Mouse (Mus musculus) forebrain, embryonic 16.5 days (tissue): ENCODE measurements at regions not wholly inside any gene's neighbourhood (a gene's known extent, or its start where the extent isn't known, plus 50 kb on each side); places are given as distances from the start of the nearest gene placed in this dataset.

Experiments
- ATAC-seq: fragments of 200-750 bp; cut with Nextera tagmentation; 2 replicates; pipeline ENCODE4 v1.8.0; 2017; ENCODE audit warnings: mild to moderate bottlenecking, moderate library complexity
- H3K27ac ChIP-seq: fragments of 300-500 bp; sonication (generic); 2 replicates; pipeline ENCODE4 v1.5.1; 2014; ENCODE audit warnings: low read length, control low read depth
- H3K27me3 ChIP-seq: fragments of 300-500 bp; sonication (generic); replicated peaks from 2 replicates; pipeline ENCODE4 v1.6.1; 2014; ENCODE audit warnings: low read length; ENCODE audit not compliant: control insufficient read depth, insufficient read depth
- H3K36me3 ChIP-seq: fragments of 300-500 bp; sonication (generic); 2 replicates; pipeline ENCODE4 v1.6.1; 2014; ENCODE audit not compliant: control insufficient read depth, insufficient read depth
- H3K4me1 ChIP-seq: fragments of 300-500 bp; sonication (generic); replicated peaks from 2 replicates; pipeline ENCODE4 v1.6.1; 2014; ENCODE audit warnings: low read length; ENCODE audit not compliant: control insufficient read depth, insufficient read depth
- H3K4me2 ChIP-seq: fragments of 300-500 bp; sonication (generic); 2 replicates; pipeline ENCODE4 v1.6.1; 2014; ENCODE audit warnings: mild to moderate bottlenecking, low read length, control low read depth
- H3K4me3 ChIP-seq: fragments of 300-500 bp; sonication (generic); replicated peaks from 2 replicates; pipeline ENCODE4 v1.5.1; 2014; ENCODE audit warnings: mild to moderate bottlenecking, low read length, control low read depth
- H3K9ac ChIP-seq: fragments of 300-500 bp; sonication (generic); replicated peaks from 2 replicates; pipeline ENCODE4 v1.6.1; 2014; ENCODE audit warnings: low read depth, low read length, control low read depth
- H3K9me3 ChIP-seq: fragments of 300-500 bp; sonication (generic); 2 replicates; pipeline ENCODE4 v1.6.1; 2016; ENCODE audit warnings: low read length; ENCODE audit not compliant: control insufficient read depth
- WGBS: fragments of 180-500 bp; shearing (Covaris S2); extraction: QIAGEN DNeasy Blood & Tissue Kit; methylation state at CpG from one replicate; pipeline ENCODE4 v1.1.7; 2014; 5-methylcytosine and 5-hydroxymethylcytosine counted together

GRCm38 (mm10) chr9:74476830-74477229 lies 366.7 kb downstream of the Wdr72 start:
- no peak overlapping the region for H3K27ac ChIP-seq
- no peak overlapping the region for H3K9ac ChIP-seq
- no peak for ATAC-seq
- H3K36me3 ChIP-seq = no peaks in the 10 kb centered on the region
- H3K27me3 ChIP-seq = no peaks in the 10 kb centered on the region
- H3K4me1 ChIP-seq = no peaks in the 10 kb centered on the region
- no peaks in the 10 kb centered on the region for H3K9me3 ChIP-seq
- H3K4me3 ChIP-seq = no peak overlapping the region
- no peak overlapping the region for H3K4me2 ChIP-seq
- 59% methylated on average over 2 of the region's 2 CpGs for WGBS

- H3K27me3 ChIP-seq = no peaks in the 10 kb centered on the region
- no peaks in the 10 kb centered on the region for H3K36me3 ChIP-seq
- H3K9ac ChIP-seq = no peak overlapping the region
- H3K4me2 ChIP-seq = no peak overlapping the region
- WGBS = 83% methylated on average over 8 of the region's 8 CpGs
- no peak for ATAC-seq
- no peak overlapping the region for H3K27ac ChIP-seq
- H3K4me3 ChIP-seq = no peak overlapping the region
- no peaks in the 10 kb centered on the region for H3K9me3 ChIP-seq
- H3K4me1 ChIP-seq = no peaks in the 10 kb centered on the region
These were observed 369.1 kb downstream of the Wdr72 start for GRCm38 (mm10) chr9:74479273-74479672.

DNA sequence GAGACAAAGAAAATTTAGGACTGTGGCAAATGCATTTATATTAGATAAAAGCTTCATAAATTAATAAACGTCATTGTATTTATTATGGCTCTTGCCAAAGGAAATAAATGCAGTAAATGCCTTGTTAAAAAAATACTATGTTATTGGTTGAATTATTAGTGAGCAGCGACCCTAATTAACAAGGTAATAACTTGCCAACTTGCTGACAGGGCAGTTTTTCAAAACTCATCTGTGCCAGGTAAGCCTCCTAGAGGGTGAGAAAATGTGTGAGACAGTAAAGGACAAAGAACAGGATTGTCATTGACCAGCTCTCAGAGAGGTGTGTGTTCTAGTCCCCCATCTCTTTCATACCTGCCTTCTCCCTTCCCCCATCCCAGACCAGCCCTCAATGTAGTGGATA lies 347.8 kb upstream of the Onecut1 start:
- H3K4me3 ChIP-seq = no peak overlapping the region
- WGBS = 79% methylated on average over 2 of the region's 2 CpGs
- no peak overlapping the region for H3K4me2 ChIP-seq
- H3K27ac ChIP-seq = no peak overlapping the region
- no peaks in the 10 kb centered on the region for H3K4me1 ChIP-seq
- ATAC-seq = no peak
- no peaks in the 10 kb centered on the region for H3K36me3 ChIP-seq
- H3K27me3 ChIP-seq = no peaks in the 10 kb centered on the region
- H3K9ac ChIP-seq = no peak overlapping the region
- no peaks in the 10 kb centered on the region for H3K9me3 ChIP-seq

- H3K36me3 ChIP-seq = no peaks in the 10 kb centered on the region
- WGBS = 88% methylated on average over 3 of the region's 3 CpGs
- no peak overlapping the region for H3K4me3 ChIP-seq
- ATAC-seq = no peak
- H3K4me1 ChIP-seq = peaks cover 7% of the 10 kb centered on the region; the same call in 1 of the 2 replicates
- H3K27me3 ChIP-seq = no peaks in the 10 kb centered on the region
- no peak overlapping the region for H3K9ac ChIP-seq
- no peak overlapping the region for H3K4me2 ChIP-seq
- no peak overlapping the region for H3K27ac ChIP-seq
- H3K9me3 ChIP-seq = no peaks in the 10 kb centered on the region
These were observed 333.2 kb upstream of the Onecut1 start for GRCm38 (mm10) chr9:74528550-74528949.

DNA sequence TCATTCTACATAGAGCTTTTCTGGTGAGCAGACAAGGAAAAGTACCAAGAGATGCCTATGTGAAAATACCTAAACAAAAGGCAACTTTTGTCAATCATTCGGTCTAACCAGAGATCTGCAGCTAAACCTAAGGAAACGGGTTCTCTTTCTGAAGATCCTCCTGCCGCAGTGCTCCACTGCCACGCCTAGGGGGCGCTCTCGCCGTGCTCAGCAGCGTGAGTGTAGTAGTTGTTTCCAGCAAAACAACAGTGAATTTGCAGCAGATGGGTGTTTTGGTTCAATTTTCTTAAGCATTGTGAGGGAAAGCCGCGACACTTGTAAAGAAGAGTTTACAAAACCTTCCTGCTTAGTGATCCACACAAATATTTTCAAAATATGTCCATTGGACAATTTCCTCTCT lies 331.4 kb upstream of the Onecut1 start:
- peak; percentile 83 for ATAC-seq
- 7% methylated on average over 10 of the region's 10 CpGs for WGBS
- peak overlapping the region; percentile 49 for H3K4me2 ChIP-seq
- H3K4me3 ChIP-seq = 0 out of 2 replicates have a peak overlapping the region, but pooled peaks have one; percentile 6
- no peaks in the 10 kb centered on the region for H3K36me3 ChIP-seq
- peaks cover 7% of the 10 kb centered on the region; the same call in 1 of the 2 replicates for H3K4me1 ChIP-seq
- H3K27me3 ChIP-seq = no peaks in the 10 kb centered on the region
- H3K9ac ChIP-seq = no peak overlapping the region
- H3K27ac ChIP-seq = no peak overlapping the region
- no peaks in the 10 kb centered on the region for H3K9me3 ChIP-seq

DNA sequence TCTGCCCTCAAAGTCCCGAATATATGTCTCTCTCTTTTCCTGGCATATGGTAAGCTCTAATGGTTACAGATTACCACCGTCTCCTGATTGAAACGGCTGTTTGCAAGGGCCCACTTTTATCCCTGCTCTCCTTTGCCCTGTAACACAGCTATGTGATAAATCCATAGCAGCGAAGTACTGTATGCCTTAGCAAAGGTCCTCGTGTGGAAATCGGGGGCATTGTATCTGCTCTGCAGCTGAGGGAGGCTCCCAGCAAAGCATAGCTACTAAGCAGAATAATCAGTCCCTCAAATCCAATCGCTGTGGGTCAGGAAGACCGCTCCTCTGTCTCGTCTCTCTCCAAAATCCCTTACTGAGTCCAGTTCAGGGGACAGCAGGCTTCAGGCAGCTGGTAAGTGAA lies 331.0 kb upstream of the Onecut1 start:
- Histone ChIP-seq H3K4me2 (peak overlapping the region; percentile 49), H3K9me3 (no peaks in the 10 kb centered on the region), H3K36me3 (no peaks in the 10 kb centered on the region), H3K9ac (0 out of 2 replicates have a peak overlapping the region, but pooled peaks have one; percentile 29), H3K4me1 (peaks cover 7% of the 10 kb centered on the region; the same call in 1 of the 2 replicates), H3K27me3 (no peaks in the 10 kb centered on the region), H3K4me3 (0 out of 2 replicates have a peak overlapping the region, but pooled peaks have one; percentile 6), H3K27ac (no peak overlapping the region)
- 39% methylated on average over 9 of the region's 9 CpGs for WGBS
- peak; percentile 75 for ATAC-seq

- 13% methylated on average over 3 of the region's 3 CpGs for WGBS
- ATAC-seq = no peak
These were observed 329.7 kb upstream of the Onecut1 start for GRCm38 (mm10) chr9:74531986-74532385.

GRCm38 (mm10) chr9:74534976-74535375 lies 326.7 kb upstream of the Onecut1 start:
- ATAC-seq = no peak
- no peaks in the 10 kb centered on the region for H3K27me3 ChIP-seq
- H3K9me3 ChIP-seq = no peaks in the 10 kb centered on the region
- H3K4me1 ChIP-seq = peaks cover 7% of the 10 kb centered on the region; the same call in 1 of the 2 replicates
- WGBS = 83% methylated on average over 5 of the region's 5 CpGs
- H3K9ac ChIP-seq = no peak overlapping the region
- H3K4me3 ChIP-seq = no peak overlapping the region
- H3K4me2 ChIP-seq = no peak overlapping the region
- no peak overlapping the region for H3K27ac ChIP-seq
- H3K36me3 ChIP-seq = no peaks in the 10 kb centered on the region

More at GRCm38 (mm10) chr9:74531986-74532385, 329.7 kb upstream of the Onecut1 start:
- no peak overlapping the region for H3K9ac ChIP-seq
- H3K4me2 ChIP-seq = no peak overlapping the region
- no peaks in the 10 kb centered on the region for H3K9me3 ChIP-seq
- H3K27me3 ChIP-seq = no peaks in the 10 kb centered on the region
- no peaks in the 10 kb centered on the region for H3K36me3 ChIP-seq
- no peak overlapping the region for H3K4me3 ChIP-seq
- H3K27ac ChIP-seq = no peak overlapping the region
- peaks cover 7% of the 10 kb centered on the region; the same call in 1 of the 2 replicates for H3K4me1 ChIP-seq

GRCm38 (mm10) chr9:74556116-74556515 lies 305.6 kb upstream of the Onecut1 start:
- no peak overlapping the region for H3K4me2 ChIP-seq
- no peaks in the 10 kb centered on the region for H3K4me1 ChIP-seq
- no peak overlapping the region for H3K4me3 ChIP-seq
- H3K9me3 ChIP-seq = no peaks in the 10 kb centered on the region
- no peaks in the 10 kb centered on the region for H3K27me3 ChIP-seq
- H3K9ac ChIP-seq = no peak overlapping the region
- no peaks in the 10 kb centered on the region for H3K36me3 ChIP-seq
- ATAC-seq = no peak
- WGBS = 26% methylated on average over 5 of the region's 5 CpGs
- no peak overlapping the region for H3K27ac ChIP-seq

DNA sequence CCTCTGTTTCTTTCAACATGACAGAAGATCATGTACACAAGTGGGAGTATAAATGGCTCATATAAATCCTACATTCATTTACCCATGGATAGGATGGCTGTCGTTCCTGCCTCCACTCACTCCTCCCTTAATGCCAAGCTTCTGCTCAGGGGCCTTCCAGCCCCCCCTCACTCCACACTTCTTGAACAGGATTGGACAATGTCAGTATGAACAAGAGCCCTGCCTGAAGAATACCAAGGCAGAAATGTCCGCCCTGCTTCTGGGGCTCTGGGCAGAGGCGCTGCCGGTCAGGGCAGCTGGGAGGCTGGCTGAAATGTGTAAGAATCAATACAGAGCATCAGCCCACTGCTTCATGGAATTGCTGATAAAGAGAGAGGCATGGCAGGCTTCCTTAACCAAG lies 269.0 kb upstream of the Onecut1 start:
- no peak overlapping the region for H3K4me2 ChIP-seq
- 82% methylated on average over 4 of the region's 4 CpGs for WGBS
- no peaks in the 10 kb centered on the region for H3K36me3 ChIP-seq
- no peak overlapping the region for H3K9ac ChIP-seq
- H3K9me3 ChIP-seq = no peaks in the 10 kb centered on the region
- no peak overlapping the region for H3K4me3 ChIP-seq
- H3K27ac ChIP-seq = no peak overlapping the region
- H3K27me3 ChIP-seq = no peaks in the 10 kb centered on the region
- ATAC-seq = no peak
- no peaks in the 10 kb centered on the region for H3K4me1 ChIP-seq
